Mouse (Mus musculus): ENCODE measurements at regions not wholly inside any gene's neighbourhood (a gene's known extent, or its start where the extent isn't known, plus 50 kb on each side); places are given as distances from the start of the nearest gene placed in this dataset.

- no peak for TF ChIP-seq POLR2A (IDR thresholded peaks at IDR 0.05; ENCODE audit: insufficient read depth, low read depth, low read length)
- no peak for TF ChIP-seq CTCF (IDR thresholded peaks at IDR 0.05; ENCODE audit: insufficient read depth, low read depth, low read length)
Measured at GRCm38 (mm10) chr3:41365145-41365830, 190.2 kb upstream of the Jade1 start.
